Mouse (Mus musculus) forebrain, embryonic 12.5 days (tissue): Measurements from ENCODE around the gene Sergef. TPM values are rescaled to one million over a fixed set of nuclear protein-coding genes. Genes with fewer than 3 reads are reported as not detected.
A peak's percentile ranks its signal among the peaks of the same experiment; 100 is the strongest.
"Not testable (repeated sequence)": the region's sequence is repeated elsewhere in the genome, so short reads cannot be mapped to it uniquely, and the experiment has no call there.

ENCODE experiments used
- ATAC-seq: fragments of 200-750 bp; cut with Nextera tagmentation; 2 replicates; pipeline ENCODE4 v1.8.0; 2017; ENCODE audit warnings: moderate TSS enrichment; ENCODE audit not compliant: low FRiP score
- H3K27ac ChIP-seq: fragments of 300-500 bp; sonication (generic); 2 replicates; pipeline ENCODE4 v1.5.1; 2016; ENCODE audit warnings: mild to moderate bottlenecking
- H3K27me3 ChIP-seq: fragments of 300-500 bp; sonication (generic); 2 replicates; pipeline ENCODE4 v1.6.1; 2016; ENCODE audit warnings: mild to moderate bottlenecking
- H3K36me3 ChIP-seq: fragments of 300-500 bp; sonication (generic); replicated peaks from 2 replicates; pipeline ENCODE4 v1.6.1; 2016; ENCODE audit warnings: mild to moderate bottlenecking
- H3K4me1 ChIP-seq: fragments of 300-500 bp; sonication (generic); 2 replicates; pipeline ENCODE4 v1.6.1; 2016
- H3K4me2 ChIP-seq: fragments of 300-500 bp; sonication (generic); 2 replicates; pipeline ENCODE4 v1.6.1; 2016; ENCODE audit warnings: mild to moderate bottlenecking, moderate library complexity
- H3K4me3 ChIP-seq: fragments of 300-500 bp; sonication (generic); replicated peaks from 2 replicates; pipeline ENCODE4 v1.5.1; 2016; ENCODE audit warnings: mild to moderate bottlenecking
- H3K9ac ChIP-seq: fragments of 300-500 bp; sonication (generic); 2 replicates; pipeline ENCODE4 v1.6.1; 2016; ENCODE audit warnings: mild to moderate bottlenecking
- H3K9me3 ChIP-seq: fragments of 300-500 bp; sonication (generic); 2 replicates; pipeline ENCODE4 v1.6.1; 2016
- WGBS: fragments of 180-500 bp; shearing (Covaris S2); methylation state at CpG from one replicate; pipeline ENCODE4 v1.1.7; 2016; 5-methylcytosine and 5-hydroxymethylcytosine counted together
- polyA plus RNA-seq: library from polyadenylated mRNA; unstranded; fragments of >200 nt; fragmentation: Nextera tagmentation; extraction: Ambion mirVana; gene quantifications from 2 replicates; pipeline ENCODE4 v1.2.1, GENCODE M21; 2016

The Sergef gene
- polyA plus RNA-seq, 1 experiment from 2014 or later = 19.0 TPM

DNA sequence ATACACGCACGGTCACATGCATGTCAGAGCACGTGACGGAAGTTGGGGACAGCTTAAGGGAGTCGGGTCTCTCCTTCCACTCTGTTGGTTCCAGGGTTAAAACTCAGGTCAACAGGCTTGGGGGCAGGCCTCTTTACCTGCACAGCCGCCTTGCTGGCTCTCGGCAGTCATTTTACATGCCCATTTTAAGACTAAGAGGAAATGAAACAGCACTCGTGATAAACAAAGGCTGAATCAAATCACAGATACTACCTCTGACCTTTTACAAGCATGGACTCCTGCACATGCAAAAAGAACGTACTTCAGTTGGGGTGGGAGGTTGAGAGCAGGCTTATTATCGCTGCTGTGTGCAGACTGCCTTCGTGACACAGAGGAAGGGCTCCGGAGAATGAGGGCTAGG is 50.4 kb downstream of the Sergef start:
- H3K9ac ChIP-seq = no peak overlapping the region
- no peak overlapping the region for H3K4me3 ChIP-seq
- no peak for ATAC-seq
- no peaks in the 10 kb centered on the region; the same call in 1 of the 2 replicates for H3K4me1 ChIP-seq
- H3K9me3 ChIP-seq = no peaks in the 10 kb centered on the region
- WGBS = 87% methylated on average over 12 of the region's 12 CpGs
- no peaks in the 10 kb centered on the region; the same call in 1 of the 2 replicates for H3K36me3 ChIP-seq
- H3K27me3 ChIP-seq = no peaks in the 10 kb centered on the region
- H3K27ac ChIP-seq = no peak overlapping the region
- H3K4me2 ChIP-seq = no peak overlapping the region

DNA sequence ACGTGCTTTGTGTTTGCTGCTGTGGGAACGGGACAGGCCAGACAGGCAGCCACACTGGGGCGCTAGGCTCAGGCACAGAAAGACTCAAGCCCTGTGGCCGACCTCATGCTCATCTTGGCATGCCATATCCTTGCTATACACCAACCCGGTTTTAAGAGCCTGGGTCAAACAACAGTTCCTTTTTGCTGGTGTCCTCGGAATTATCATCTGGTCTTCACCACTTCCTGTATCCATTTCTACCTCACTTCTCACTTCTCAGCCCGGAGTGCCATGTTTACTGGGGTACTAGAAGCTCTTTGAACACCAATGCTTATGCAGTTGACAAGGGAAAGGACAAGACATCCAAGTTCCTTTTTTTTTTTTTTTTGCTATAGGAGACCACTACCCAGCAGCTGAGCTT is 51.6 kb downstream of the Sergef start:
- Histone ChIP-seq H3K4me3 (no peak overlapping the region), H3K9ac (no peak overlapping the region), H3K4me1 (no peaks in the 10 kb centered on the region; the same call in 1 of the 2 replicates), H3K36me3 (no peaks in the 10 kb centered on the region; the same call in 1 of the 2 replicates), H3K9me3 (no peaks in the 10 kb centered on the region), H3K27ac (no peak overlapping the region), H3K4me2 (no peak overlapping the region), H3K27me3 (no peaks in the 10 kb centered on the region)
- no peak for ATAC-seq
- WGBS = 83% methylated on average over 7 of the region's 7 CpGs

DNA sequence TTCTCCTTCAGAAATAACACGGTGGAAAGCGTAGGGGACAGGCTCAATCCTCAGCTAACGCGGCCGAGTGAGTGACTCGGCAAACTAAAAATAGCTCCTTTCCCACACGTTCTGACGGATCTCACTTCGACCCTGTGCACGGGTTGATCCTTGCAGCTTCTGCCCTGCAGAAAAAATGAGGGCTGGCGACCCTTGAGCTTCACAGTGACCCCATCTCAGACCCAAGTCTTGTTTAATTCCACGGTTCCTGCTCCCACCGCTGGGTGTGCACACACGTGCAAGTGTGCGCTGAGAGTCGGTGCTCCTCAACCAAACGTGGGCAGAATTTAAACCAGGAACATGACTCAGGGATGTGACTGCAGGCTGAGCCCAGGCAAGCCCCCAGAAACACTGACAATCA is 52.1 kb downstream of the Sergef start:
- ATAC-seq = no peak
- Histone ChIP-seq H3K4me2 (no peak overlapping the region), H3K27me3 (no peaks in the 10 kb centered on the region), H3K9me3 (no peaks in the 10 kb centered on the region), H3K27ac (no peak overlapping the region), H3K4me1 (no peaks in the 10 kb centered on the region; the same call in 1 of the 2 replicates), H3K4me3 (no peak overlapping the region), H3K9ac (no peak overlapping the region), H3K36me3 (no peaks in the 10 kb centered on the region; the same call in 1 of the 2 replicates)
- 76% methylated on average over 17 of the region's 17 CpGs for WGBS

DNA sequence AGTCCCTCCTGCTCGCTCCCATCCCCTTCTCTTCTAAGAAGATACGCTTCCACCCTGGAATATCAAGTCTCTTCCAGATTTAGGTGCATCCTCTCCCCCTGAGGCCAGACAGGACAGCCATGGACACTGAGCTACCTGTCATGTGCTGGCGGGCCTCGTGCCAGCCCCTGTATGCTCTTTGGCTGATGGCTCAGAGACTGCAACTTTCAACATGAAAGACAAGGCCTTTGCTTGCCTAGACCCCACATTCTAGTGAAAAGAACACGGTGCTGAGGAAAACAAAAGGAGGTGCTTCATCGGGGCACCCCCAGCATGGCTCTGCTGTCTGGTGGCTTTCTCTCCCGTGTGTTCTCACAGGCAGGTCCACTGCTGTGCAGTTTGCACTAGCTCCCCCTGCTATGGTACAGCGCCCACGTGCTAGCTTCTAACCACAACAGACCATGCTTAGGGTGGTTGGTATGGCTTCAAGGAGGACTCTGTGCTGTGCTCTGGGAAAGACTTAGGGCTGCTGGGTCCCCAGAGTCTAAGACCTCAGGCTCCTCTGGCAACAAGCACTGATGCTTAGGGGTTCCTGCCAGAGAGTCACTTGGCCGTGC is 52.9 kb downstream of the Sergef start:
- Histone ChIP-seq H3K4me2 (no peak overlapping the region), H3K9me3 (no peaks in the 10 kb centered on the region), H3K27me3 (no peaks in the 10 kb centered on the region), H3K36me3 (no peaks in the 10 kb centered on the region; the same call in 1 of the 2 replicates), H3K4me3 (no peak overlapping the region), H3K4me1 (no peaks in the 10 kb centered on the region; the same call in 1 of the 2 replicates), H3K27ac (no peak overlapping the region), H3K9ac (no peak overlapping the region)
- WGBS = 86% methylated on average over 10 of the region's 10 CpGs
- no peak for ATAC-seq

DNA sequence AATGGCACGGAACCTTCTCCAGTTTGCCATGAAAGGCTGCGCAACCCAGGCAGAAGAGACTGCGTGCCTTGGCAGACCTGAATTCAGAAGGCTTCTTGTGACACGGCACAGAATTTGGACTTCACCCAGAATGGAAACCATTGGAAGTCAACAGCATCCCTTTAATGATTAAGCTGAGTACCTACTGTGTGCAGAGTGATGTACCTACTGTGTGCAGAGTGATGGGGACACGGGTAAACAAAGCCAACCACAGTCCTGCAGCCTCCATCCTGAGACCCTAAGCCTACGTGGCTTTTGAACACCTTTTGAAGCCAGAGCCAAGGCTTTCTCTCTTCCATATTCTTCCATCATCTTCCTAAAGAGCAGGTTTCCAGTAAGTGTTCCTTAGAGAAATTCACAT is 56.9 kb downstream of the Sergef start:
- Histone ChIP-seq H3K4me3 (no peak overlapping the region), H3K9ac (no peak overlapping the region), H3K4me1 (no peaks in the 10 kb centered on the region; the same call in 1 of the 2 replicates), H3K9me3 (no peaks in the 10 kb centered on the region), H3K27me3 (no peaks in the 10 kb centered on the region), H3K27ac (no peak overlapping the region), H3K36me3 (no peaks in the 10 kb centered on the region; the same call in 1 of the 2 replicates), H3K4me2 (no peak overlapping the region)
- WGBS = 91% methylated on average over 6 of the region's 6 CpGs
- ATAC-seq = no peak

DNA sequence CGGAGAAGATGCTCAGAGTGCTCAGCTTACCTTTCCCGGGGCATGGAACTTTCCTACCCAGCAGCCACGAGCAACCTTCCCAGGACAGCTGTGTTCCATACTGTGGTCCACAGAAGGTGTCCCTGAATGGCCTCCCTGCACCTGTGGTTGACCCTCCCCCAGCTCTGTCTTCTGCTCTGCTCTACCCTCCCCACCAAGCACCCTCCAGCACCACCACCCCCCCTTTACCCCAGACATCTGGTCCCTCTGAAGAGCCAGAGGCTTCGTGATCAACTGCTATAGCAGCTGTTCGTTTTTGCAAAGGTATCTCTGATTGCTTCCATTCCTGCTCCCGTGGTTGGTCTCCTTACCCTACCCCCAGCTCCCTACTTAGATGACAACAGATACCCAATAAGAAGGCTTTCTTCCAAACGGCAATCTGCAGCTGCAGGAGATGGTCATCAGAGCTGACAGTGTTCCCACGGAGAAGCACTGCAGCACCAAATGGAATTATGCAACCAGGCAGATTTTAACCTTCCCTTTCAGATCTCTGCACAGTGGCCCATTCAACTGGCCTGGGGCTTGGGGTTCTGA is 58.2 kb downstream of the Sergef start:
- no peaks in the 10 kb centered on the region for H3K9me3 ChIP-seq
- ATAC-seq = no peak
- no peaks in the 10 kb centered on the region for H3K4me1 ChIP-seq
- 83% methylated on average over 8 of the region's 8 CpGs for WGBS
- H3K4me2 ChIP-seq = no peak overlapping the region
- H3K27me3 ChIP-seq = no peaks in the 10 kb centered on the region
- H3K9ac ChIP-seq = no peak overlapping the region
- H3K36me3 ChIP-seq = no peaks in the 10 kb centered on the region; the same call in 1 of the 2 replicates
- H3K27ac ChIP-seq = no peak overlapping the region
- no peak overlapping the region for H3K4me3 ChIP-seq

DNA sequence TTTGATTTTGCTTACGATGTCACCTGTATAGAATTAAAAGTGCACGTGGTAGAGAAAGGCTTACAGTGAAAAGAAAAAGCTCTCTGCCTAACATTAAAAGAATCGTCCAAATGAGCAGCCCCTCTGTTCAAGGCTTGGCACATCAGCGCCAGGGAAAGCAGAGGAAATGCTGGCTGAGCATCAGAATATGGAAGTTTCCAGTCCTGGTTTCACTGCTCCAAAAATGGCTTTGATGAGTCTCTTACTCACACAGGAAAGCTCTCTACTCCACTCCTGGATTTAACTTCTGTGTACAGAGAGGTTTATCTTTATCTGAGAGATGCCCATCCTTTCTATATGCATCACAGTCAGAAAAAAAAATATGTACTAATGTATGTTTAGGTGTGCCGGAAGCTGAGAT is 61.5 kb downstream of the Sergef start:
- ATAC-seq = no peak
- Histone ChIP-seq H3K9me3 (no peaks in the 10 kb centered on the region), H3K4me3 (no peak overlapping the region), H3K27ac (no peak overlapping the region), H3K4me2 (no peak overlapping the region), H3K4me1 (no peaks in the 10 kb centered on the region), H3K27me3 (no peaks in the 10 kb centered on the region), H3K36me3 (no peaks in the 10 kb centered on the region), H3K9ac (no peak overlapping the region)
- WGBS = 87% methylated on average over 5 of the region's 5 CpGs

DNA sequence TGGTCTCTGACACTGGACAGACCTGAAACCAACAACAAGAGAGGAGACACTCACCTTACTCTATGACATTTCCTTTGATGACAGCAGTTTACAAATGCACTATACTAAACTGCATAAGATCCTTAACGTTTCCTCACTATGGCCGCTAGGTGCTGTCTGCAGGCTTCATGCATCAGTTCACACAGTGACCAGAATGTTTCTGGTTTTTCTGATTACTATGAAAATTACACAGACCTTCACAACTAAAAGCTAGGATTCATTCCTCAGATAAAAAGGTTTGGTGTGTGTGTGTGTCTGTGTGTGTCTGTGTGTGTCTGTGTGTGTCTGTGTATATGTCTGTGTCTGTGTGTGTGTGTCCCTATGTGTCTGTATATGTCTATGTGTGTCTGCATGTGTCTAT is 63.7 kb downstream of the Sergef start:
- Histone ChIP-seq H3K27me3 (no peaks in the 10 kb centered on the region), H3K9ac (no peak overlapping the region), H3K9me3 (no peaks in the 10 kb centered on the region), H3K27ac (no peak overlapping the region), H3K4me2 (no peak overlapping the region), H3K4me3 (no peak overlapping the region), H3K36me3 (no peaks in the 10 kb centered on the region), H3K4me1 (peaks cover 5% of the 10 kb centered on the region; the same call in 1 of the 2 replicates)
- WGBS = 89% methylated on average over 2 of the region's 2 CpGs
- no peak for ATAC-seq

DNA sequence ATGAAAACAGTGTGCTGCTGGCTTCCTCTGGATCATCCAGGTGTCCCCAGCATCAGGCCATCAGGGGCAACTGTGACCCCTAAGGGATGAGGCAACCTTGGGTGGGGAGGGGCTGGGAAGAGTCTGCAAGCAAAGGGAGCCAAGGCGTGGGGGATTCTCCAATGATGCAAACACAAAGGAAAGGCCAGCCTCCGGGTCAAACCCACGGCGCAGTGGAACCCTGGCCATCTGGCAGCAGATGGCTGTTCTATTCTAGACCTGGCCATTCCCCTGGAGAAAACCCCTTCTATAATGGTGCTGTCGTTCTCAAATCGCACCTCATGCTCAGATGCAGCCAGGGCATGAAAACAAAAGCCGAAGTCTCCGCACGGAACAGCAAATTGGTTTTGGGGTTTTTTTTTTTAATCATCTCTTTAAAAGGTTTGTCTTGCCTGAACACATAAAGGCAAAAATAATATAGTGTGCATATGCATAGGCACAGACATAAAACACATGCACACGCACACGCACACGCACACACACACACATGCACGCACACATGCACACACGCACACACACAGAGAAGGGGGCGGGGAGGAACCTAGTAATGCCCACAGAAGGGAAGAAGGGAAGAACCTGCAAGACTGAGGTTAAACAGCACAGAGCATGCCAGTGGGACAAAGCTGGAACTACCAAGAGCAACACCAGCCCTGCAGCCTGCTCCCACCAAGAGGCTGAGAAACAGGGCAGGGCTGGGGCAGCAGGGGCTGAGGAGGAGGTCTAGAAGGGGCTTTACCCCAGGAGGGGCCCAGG is 66.6 kb downstream of the Sergef start:
- no peak overlapping the region for H3K4me2 ChIP-seq
- H3K9ac ChIP-seq = no peak overlapping the region

DNA sequence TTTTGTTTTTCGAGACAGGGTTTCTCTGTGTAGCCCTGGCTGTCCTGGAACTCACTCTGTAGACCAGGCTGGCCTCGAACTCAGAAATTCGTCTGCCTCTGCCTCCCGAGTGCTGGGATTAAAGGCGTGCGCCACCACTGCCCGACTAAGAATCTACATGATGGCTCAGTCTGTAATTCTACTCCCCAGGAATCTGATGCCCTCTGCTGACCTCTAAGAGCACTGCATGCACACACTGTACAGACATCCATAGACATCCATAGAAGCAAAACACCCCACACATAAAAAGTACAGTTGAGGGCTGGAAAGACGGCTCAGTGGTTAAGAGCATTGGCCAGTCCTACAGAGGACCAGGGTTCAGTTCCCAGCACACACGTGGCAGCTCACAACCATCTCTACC is 70.1 kb downstream of the Sergef start:
- H3K9me3 ChIP-seq, H3K9ac ChIP-seq, H3K4me1 ChIP-seq, ATAC-seq, H3K4me2 ChIP-seq, H3K27ac ChIP-seq, H3K4me3 ChIP-seq, H3K27me3 ChIP-seq: not testable (repeated sequence)
- 75% methylated on average over 9 of the region's 9 CpGs for whole genome bisulfite sequencing
- peaks cover 17% of the 10 kb centered on the region; the same call in 1 of the 2 replicates for H3K36me3 ChIP-seq

More for the DNA sequence above, 66.6 kb downstream of the Sergef start:
- Histone ChIP-seq H3K27me3 (no peaks in the 10 kb centered on the region), H3K9me3 (no peaks in the 10 kb centered on the region), H3K27ac (peak overlapping the region; percentile 68), H3K36me3 (no peaks in the 10 kb centered on the region), H3K4me3 (no peak overlapping the region), H3K4me1 (peaks cover 5% of the 10 kb centered on the region; the same call in 1 of the 2 replicates)
- peak; percentile 58; the same call in 1 of the 2 replicates for ATAC-seq
- 72% methylated on average over 15 of the region's 15 CpGs for WGBS

DNA sequence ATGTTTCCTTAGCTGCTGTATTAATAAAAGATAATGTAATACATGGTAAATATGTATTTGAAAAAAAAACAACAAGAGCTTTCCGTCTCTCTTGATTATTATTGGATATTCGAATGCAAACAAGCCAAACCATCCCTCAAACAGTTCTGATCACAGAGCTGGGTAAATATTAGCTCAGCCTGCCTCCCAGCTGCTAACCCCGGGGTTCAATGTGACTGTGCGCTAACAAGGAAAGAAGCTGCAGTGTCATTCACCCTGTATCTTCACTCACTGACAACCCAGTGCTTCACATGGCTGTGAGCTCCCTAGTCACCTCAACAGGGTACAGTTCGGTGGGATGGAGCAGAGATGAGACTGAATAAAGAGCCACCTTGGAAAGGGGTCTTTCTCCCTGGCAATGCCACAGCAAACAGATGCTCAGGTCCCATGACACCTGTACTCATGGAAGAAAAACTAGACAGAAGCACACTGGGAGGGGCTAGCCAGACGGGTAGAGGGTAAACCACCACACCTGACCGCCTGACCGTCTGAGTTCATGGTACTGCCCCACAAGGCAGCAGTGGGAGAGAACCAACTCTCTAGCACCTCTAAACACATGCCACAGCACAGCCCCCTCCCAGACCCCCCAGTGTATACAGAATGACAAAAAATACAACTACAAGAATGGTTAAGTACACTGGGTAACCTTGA is 73.1 kb downstream of the Sergef start:
- Histone ChIP-seq H3K27me3 (no peaks in the 10 kb centered on the region), H3K9me3 (0 out of 2 replicates have a peak, but pooled peaks cover 7% of the 10 kb centered on the region), H3K4me2 (no peak overlapping the region), H3K4me3 (no peak overlapping the region), H3K27ac (no peak overlapping the region), H3K9ac (no peak overlapping the region), H3K4me1 (no peaks in the 10 kb centered on the region), H3K36me3 (peaks cover 17% of the 10 kb centered on the region; the same call in 1 of the 2 replicates)
- WGBS = 90% methylated on average over 8 of the region's 8 CpGs
- ATAC-seq = no peak

DNA sequence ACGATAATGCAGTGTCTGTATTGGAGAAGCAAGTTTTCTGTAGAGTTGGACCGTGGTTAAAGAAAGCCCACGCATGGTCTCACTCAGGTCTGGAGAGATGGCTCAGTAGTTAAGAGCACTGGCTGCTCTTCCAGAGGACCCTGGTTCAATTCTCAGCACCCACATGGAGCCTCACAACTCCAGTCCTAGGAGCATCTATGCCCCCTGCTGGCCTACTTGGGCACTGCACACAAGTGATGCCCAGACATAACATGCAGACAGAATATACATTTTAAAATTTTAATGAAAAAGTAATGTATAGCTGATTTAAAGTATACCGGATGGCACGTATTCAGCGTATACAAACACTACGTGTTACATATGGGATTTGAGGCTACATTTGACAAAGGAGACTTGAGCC is 74.2 kb downstream of the Sergef start:
- Histone ChIP-seq H3K27me3 (no peaks in the 10 kb centered on the region), H3K9me3 (0 out of 2 replicates have a peak, but pooled peaks cover 7% of the 10 kb centered on the region)
- WGBS = 96% methylated on average over 7 of the region's 7 CpGs

More for the DNA sequence above, 74.2 kb downstream of the Sergef start:
- Histone ChIP-seq H3K9ac (no peak overlapping the region), H3K4me2 (no peak overlapping the region), H3K27ac (no peak overlapping the region), H3K36me3 (peaks cover 17% of the 10 kb centered on the region; the same call in 1 of the 2 replicates), H3K4me1 (no peaks in the 10 kb centered on the region), H3K4me3 (no peak overlapping the region)
- ATAC-seq = no peak
